9 mouse cellular contexts compared by ENCODE assay signal in genomic region chr9:57769539-57770069, GRCm38 (mm10). TPM values are rescaled to one million over a fixed set of nuclear protein-coding genes. Genes with fewer than 3 reads are reported as not detected.
DNase-seq lines count a peak whose midpoint lies in the region; ATAC-seq and TF ChIP-seq lines count a peak whose summit lies in the region.
"Had no signal": no experiment of that assay in that cellular context is flagged by ENCODE, and none has a peak within 500 bp of the region (broad histone marks: within the 10 kb centered on the region; RNA-seq: fewer than 3 reads in every experiment).

No protein-coding gene starts in this region.

- TF ChIP-seq POLR2A in heart, adult 2 months (IDR thresholded peaks at IDR 0.05; ENCODE audit: insufficient read depth, low read depth, low read length), result no peak

- H3K27ac ChIP-seq in heart, adult 2 months, result peak overlapping the region; percentile 47

- H3K79me2 ChIP-seq in heart, adult 2 months (replicated peaks; ENCODE audit: control insufficient read depth, insufficient read depth, low read length), result no peaks in the 10 kb centered on the region; the same call in 1 of the 2 replicates

- no peak for TF ChIP-seq CTCF in heart, adult 2 months (IDR thresholded peaks at IDR 0.05)

- ATAC-seq in erythroid progenitor cell, adult 5-6 weeks (replicated peaks; ENCODE audit: low FRiP score, poor library complexity, severe bottlenecking), result peak; percentile 62
- ATAC-seq in megakaryocyte progenitor cell, adult 5-6 weeks (replicated peaks; ENCODE audit: poor library complexity), result peak; percentile 52
- no peak for ATAC-seq in frontal cortex, adult (ENCODE audit: low TSS enrichment)

- TF ChIP-seq EP300 in heart, adult 2 months (IDR thresholded peaks at IDR 0.05; ENCODE audit: insufficient read depth, low read depth, low read length), result no peak

- intact Hi-C loops in heart, adult 2 months (cut with DNase I), result no loop called here

- no peaks in the 10 kb centered on the region for H3K36me3 ChIP-seq in heart, adult 2 months (ENCODE audit: control insufficient read depth, insufficient read depth, low read length)

- no peaks in the 10 kb centered on the region; the same call in 1 of the 2 replicates for H3K4me1 ChIP-seq in heart, adult 2 months (ENCODE audit: control insufficient read depth, insufficient read depth, low read length)

- H3K9ac ChIP-seq in heart, adult 2 months (ENCODE audit: low read depth, low read length), result no peak overlapping the region

- no peaks in the 10 kb centered on the region for H3K27me3 ChIP-seq in heart, adult 2 months (ENCODE audit: control insufficient read depth, insufficient read depth, low read length)

- 25% methylated on average over 2 of the region's 2 CpGs for WGBS in heart, adult 2 months

- DNase-seq in heart, adult 2 months, result peak in 1 of 2 experiments; percentile 46
- DNase-seq in heart, adult 9 months (ENCODE audit: low spot score in 2 of 2), result no peak
- DNase-seq in A20 (ENCODE audit: low read depth, low spot score), result peak; percentile 82
- no peak for DNase-seq in left cerebral cortex, adult 9 months (ENCODE audit: low spot score in 2 of 2)
- DNase-seq in embryo, embryonic 10 days (ENCODE audit: low spot score), result no peak
- DNase-seq: adrenal gland, postnatal 36 days had no signal

- H3K4me3 ChIP-seq in heart, adult 2 months, result no peak overlapping the region

RNA-seq across cellular contexts. Expression of gene Clk3, which starts 3.9 kb away (rescaled TPM):
- total RNA-seq in heart, adult 2 months (2021), result 10 to 100 TPM; 27.6 to 33.8 TPM
- 61.7 and 124 TPM in 2 replicates for polyA plus RNA-seq in heart, adult 2 months (2012; rRNA removed)
- 237 and 278 TPM in 2 replicates for total RNA-seq in erythroid progenitor cell, adult 5-6 weeks (2015; ENCODE audit: low replicate concordance)
- 247 and 348 TPM in 2 replicates for total RNA-seq in erythroid progenitor cell, adult 5-6 weeks (2017; ENCODE audit: low replicate concordance)
- total RNA-seq in megakaryocyte progenitor cell, adult 5-6 weeks (2015), result 32.6 and 43.0 TPM in 2 replicates
- total RNA-seq in megakaryocyte progenitor cell, adult 5-6 weeks (2017), result 36.4 and 40.8 TPM in 2 replicates

Comparison
In these comparisons a context has a peak if more than half of its experiments do, and no peak if none do; other contexts are left out.
1. RNA of gene Clk3, which starts 3.9 kb away (total RNA-seq): 237 to 348 TPM in erythroid progenitor cell, adult 5-6 weeks; 32.6 to 43.0 TPM in megakaryocyte progenitor cell, adult 5-6 weeks and 27.6 to 33.8 TPM in heart, adult 2 months; every median in the first group is over 4 times any median in the second.